In genomic region chr6:72787948-72788891, GRCm38 (mm10) we compare ENCODE assay signal across 8 mouse cellular contexts. TPM values are rescaled to one million over a fixed set of nuclear protein-coding genes. Genes with fewer than 3 reads are reported as not detected.
DNase-seq lines count a peak whose midpoint lies in the region; ATAC-seq and TF ChIP-seq lines count a peak whose summit lies in the region.

No protein-coding gene starts in this region.

- ATAC-seq in hindbrain, embryonic 15.5 days (ENCODE audit: low FRiP score, low read depth): peak; percentile 39
- ATAC-seq in liver, embryonic 11.5 days (replicated peaks; ENCODE audit: low FRiP score): peak; percentile 21

- no peaks in the 10 kb centered on the region for H3K9me3 ChIP-seq in hindbrain, embryonic 15.5 days
- no peaks in the 10 kb centered on the region for H3K9me3 ChIP-seq in liver, embryonic 11.5 days (ENCODE audit: control insufficient read depth, low read length)

- no peaks in the 10 kb centered on the region for H3K36me3 ChIP-seq in hindbrain, embryonic 15.5 days
- H3K36me3 ChIP-seq in liver, embryonic 11.5 days (ENCODE audit: control insufficient read depth, insufficient read depth, low read length): no peaks in the 10 kb centered on the region
- H3K36me3 ChIP-seq in myocyte (ENCODE audit: control insufficient read depth, insufficient read depth): no peaks in the 10 kb centered on the region
- H3K36me3 ChIP-seq in thymus, adult 2 months (ENCODE audit: control insufficient read depth, insufficient read depth, low read length): no peaks in the 10 kb centered on the region

- H3K9ac ChIP-seq in hindbrain, embryonic 15.5 days: peak overlapping the region; percentile 59
- peak overlapping the region; percentile 68 for H3K9ac ChIP-seq in liver, embryonic 11.5 days (ENCODE audit: low read depth, low read length)

- peak overlapping the region; percentile 57 for H3K27ac ChIP-seq in left cerebral cortex, adult 2 months
- peak overlapping the region; percentile 80 for H3K27ac ChIP-seq in hindbrain, embryonic 15.5 days (replicated peaks)
- peak overlapping the region; percentile 81 for H3K27ac ChIP-seq in liver, embryonic 11.5 days (ENCODE audit: low read depth, low read length)
- no peak overlapping the region for H3K27ac ChIP-seq in thymus, adult 2 months (ENCODE audit: control insufficient read depth, insufficient read depth, low read length)

- H3K4me2 ChIP-seq in hindbrain, embryonic 15.5 days: peak overlapping the region; percentile 100
- H3K4me2 ChIP-seq in liver, embryonic 11.5 days: peak overlapping the region; percentile 69
- H3K4me2 ChIP-seq in myocyte (ENCODE audit: low read depth): peak overlapping the region; percentile 81

- TF ChIP-seq CTCF in left cerebral cortex, adult 2 months (IDR thresholded peaks at IDR 0.05): no peak
- TF ChIP-seq CTCF in thymus, adult 2 months (IDR thresholded peaks at IDR 0.05; ENCODE audit: borderline replicate concordance, control insufficient read depth, extremely low read depth, insufficient read depth, low read length, poor library complexity): 0 out of 2 replicates have a peak, but pooled peaks have one; percentile 9

- no peak for TF ChIP-seq POLR2A in myocyte (IDR thresholded peaks at IDR 0.05; ENCODE audit: insufficient read length, low read depth)
- TF ChIP-seq POLR2A in thymus, adult 2 months (IDR thresholded peaks at IDR 0.05; ENCODE audit: control insufficient read depth, extremely low read depth, insufficient read depth, low read length, poor library complexity): no peak

- H3K4me3 ChIP-seq in left cerebral cortex, adult 2 months: peak overlapping the region; percentile 45
- peak overlapping the region; percentile 68 for H3K4me3 ChIP-seq in hindbrain, embryonic 15.5 days
- H3K4me3 ChIP-seq in liver, embryonic 11.5 days (ENCODE audit: low read depth, low read length): peak overlapping the region; percentile 72
- peak overlapping the region; percentile 70 for H3K4me3 ChIP-seq in myocyte
- H3K4me3 ChIP-seq in thymus, adult 2 months (ENCODE audit: control insufficient read depth, insufficient read depth, low read length): peak overlapping the region; percentile 77

- H3K27me3 ChIP-seq in hindbrain, embryonic 15.5 days: peaks cover 14% of the 10 kb centered on the region
- peaks cover 34% of the 10 kb centered on the region for H3K27me3 ChIP-seq in liver, embryonic 11.5 days (replicated peaks; ENCODE audit: control insufficient read depth, insufficient read depth, low read length)
- H3K27me3 ChIP-seq in myocyte (ENCODE audit: control insufficient read depth, insufficient read depth, insufficient read length): no peaks in the 10 kb centered on the region
- peaks cover 11% of the 10 kb centered on the region; the same call in 1 of the 2 replicates for H3K27me3 ChIP-seq in thymus, adult 2 months (ENCODE audit: control insufficient read depth, insufficient read depth, low read length)

- under 1% methylated on average over 69 of the region's 69 CpGs for WGBS in hindbrain, embryonic 15.5 days
- WGBS in liver, embryonic 11.5 days: 1% methylated on average over 69 of the region's 69 CpGs
- WGBS in thymus, adult 2 months: 12% methylated on average over 69 of the region's 69 CpGs

- intact Hi-C loops in left cerebral cortex, adult 2 months (cut with DNase I): loop anchor here (2.0 kb wide), 2 partner anchors 43 to 151 kb away; no protein-coding TSS in a partner anchor
- intact Hi-C loops in left cerebral cortex, postnatal 25 days (cut with DNase I): loop anchor here (2.0 kb wide), 1 partner anchor 151 kb away; no protein-coding TSS in a partner anchor

- DNase-seq in left cerebral cortex, adult 2 months (ENCODE audit: extremely low spot score in 1 of 2, low spot score in 2 of 2): peak; percentile 20 to 22
- DNase-seq in left cerebral cortex, postnatal 25 days (ENCODE audit: low spot score in 2 of 2): no peak
- peak; percentile 5 for DNase-seq in cerebellum, adult 9-11 months
- DNase-seq in gastrocnemius, adult 8-10 months (ENCODE audit: low spot score in 2 of 2): peak; percentile 20 to 27
- peak; percentile 71 for DNase-seq in liver, embryonic 11.5 days (ENCODE audit: low spot score)
- DNase-seq in thymus, adult 2 months: peak; percentile 21

- H3K79me2 ChIP-seq in myocyte (ENCODE audit: control insufficient read depth, insufficient read depth): peaks cover 28% of the 10 kb centered on the region

- H3K4me1 ChIP-seq in hindbrain, embryonic 15.5 days (replicated peaks): peaks cover 27% of the 10 kb centered on the region
- peaks cover 2% of the 10 kb centered on the region; the same call in 1 of the 2 replicates for H3K4me1 ChIP-seq in liver, embryonic 11.5 days (replicated peaks; ENCODE audit: control insufficient read depth, insufficient read depth, low read length)
- peaks cover 7% of the 10 kb centered on the region; the same call in 1 of the 2 replicates for H3K4me1 ChIP-seq in thymus, adult 2 months (replicated peaks; ENCODE audit: control insufficient read depth, insufficient read depth, low read length)

- H3ac ChIP-seq in myocyte (ENCODE audit: control insufficient read depth, insufficient read length): peak overlapping the region; percentile 91

TF ChIP-seq in myocyte, 11 proteins besides CTCF, POLR2A, EP300 and RAD21:
- TF ChIP-seq TCF3 (IDR thresholded peaks at IDR 0.05; ENCODE audit: insufficient read length, low read depth) (no peak), TCF12 (IDR thresholded peaks at IDR 0.05; ENCODE audit: insufficient read depth, poor library complexity, severe bottlenecking) (no peak), POLR2AphosphoS2 (IDR thresholded peaks at IDR 0.05; ENCODE audit: insufficient read length, low read depth) (no peak), REST (IDR thresholded peaks at IDR 0.05; ENCODE audit: insufficient read depth, insufficient read length) (no peak), E2F4 (IDR thresholded peaks at IDR 0.05; ENCODE audit: insufficient read depth) (no peak), USF1 (IDR thresholded peaks at IDR 0.05; ENCODE audit: low read depth) (no peak), SRF (IDR thresholded peaks at IDR 0.05; ENCODE audit: control insufficient read depth, insufficient read length, low read depth) (no peak), CEBPB (IDR thresholded peaks at IDR 0.05; ENCODE audit: insufficient read depth, poor library complexity, severe bottlenecking) (no peak), MYOD1 (IDR thresholded peaks at IDR 0.05; ENCODE audit: control insufficient read depth in 1 of 3, insufficient read length in 2 of 3, low read depth in 2 of 3) (no peak), MYOG (IDR thresholded peaks at IDR 0.05; ENCODE audit: control insufficient read depth in 1 of 3, insufficient read depth in 1 of 3, insufficient read length in 2 of 3, low read depth in 2 of 3) (no peak), MAX (IDR thresholded peaks at IDR 0.05; ENCODE audit: low read depth) (no peak)
TF ChIP-seq in myocyte: peak in this region for 0.

RNA-seq across cellular contexts. Expression of gene Tcf7l1, which starts 0.8 kb away (rescaled TPM):
- total RNA-seq in left cerebral cortex, adult 2 months (2021): 1 to 10 TPM; 2.9 to 3.8 TPM
- 1 to 10 TPM; 2.0 to 3.6 TPM for total RNA-seq in left cerebral cortex, postnatal 25 days (2021)
- 1 to 10 TPM; 3.0 to 5.0 (median 4.2) TPM for total RNA-seq in gastrocnemius, adult 8-10 months (2022)
- 7.2 and 7.9 TPM in 2 replicates for polyA plus RNA-seq in hindbrain, embryonic 15.5 days (2015; fragmentation: Nextera tagmentation; extraction: Ambion mirVana)
- 11.6 and 14.6 TPM in 2 replicates for polyA plus RNA-seq in liver, embryonic 11.5 days (2014; fragmentation: Nextera tagmentation; extraction: Ambion mirVana)
- polyA plus RNA-seq in myocyte (2012; fragmentation: generic; extraction: Trizol): 13.3 TPM
- polyA plus RNA-seq in thymus, adult 2 months (2012; rRNA removed): 6.0 and 7.8 TPM in 2 replicates

Comparison
In these comparisons a context has a peak if more than half of its experiments do, and no peak if none do; other contexts are left out.
1. DNase-seq: peak in left cerebral cortex, adult 2 months (2 of 2), cerebellum, adult 9-11 months (single experiment), gastrocnemius, adult 8-10 months (2 of 2), liver, embryonic 11.5 days (single experiment) and thymus, adult 2 months (single experiment); none in left cerebral cortex, postnatal 25 days (0 of 2).
2. Peak in every context shown above with its lines, with median percentiles within 50 percentile points of each other: H3K4me3 ChIP-seq and H3K4me2 ChIP-seq.